Mouse (Mus musculus) heart, adult 9 months (tissue): ENCODE results near the gene Irf2.

Experiments used
- DNase-seq, 2 experiments: peaks; one replicate each; pipeline ENCODE4 v3.0.0; 2022; ENCODE audit warnings: low spot score in 2 of 2

Irf2 gene

GRCm38 (mm10) chr8:46799706-46800105 is 60.2 kb downstream of the Irf2 start:
- no peak for DNase-seq

- DNase-seq = no peak
These were observed 61.7 kb downstream of the Irf2 start for GRCm38 (mm10) chr8:46801153-46801684.

- DNase-seq = no peak
These were observed 62.5 kb downstream of the Irf2 start for GRCm38 (mm10) chr8:46802009-46802408.

GRCm38 (mm10) chr8:46804721-46805120 is 65.2 kb downstream of the Irf2 start:
- no peak for DNase-seq

GRCm38 (mm10) chr8:46811021-46811622 is 71.6 kb downstream of the Irf2 start:
- DNase-seq = peak; percentile 60 to 76

GRCm38 (mm10) chr8:46811944-46812343 is 72.4 kb downstream of the Irf2 start:
- no peak for DNase-seq

- no peak for DNase-seq
These were observed 73.4 kb downstream of the Irf2 start for GRCm38 (mm10) chr8:46812966-46813365.

GRCm38 (mm10) chr8:46818106-46818989 is 78.8 kb downstream of the Irf2 start:
- no peak for DNase-seq

GRCm38 (mm10) chr8:46818990-46819288 is 79.4 kb downstream of the Irf2 start:
- DNase-seq = no peak

GRCm38 (mm10) chr8:46828734-46829413 is 89.3 kb downstream of the Irf2 start:
- no peak for DNase-seq

- DNase-seq = no peak
These were observed 90.0 kb downstream of the Irf2 start for GRCm38 (mm10) chr8:46829414-46830111.

- no peak for DNase-seq
These were observed 90.8 kb downstream of the Irf2 start for GRCm38 (mm10) chr8:46830112-46830855.

- DNase-seq = no peak
These were observed 92.4 kb downstream of the Irf2 start for GRCm38 (mm10) chr8:46831916-46832315.

- no peak for DNase-seq
These were observed 92.9 kb downstream of the Irf2 start for GRCm38 (mm10) chr8:46832399-46832798.

GRCm38 (mm10) chr8:46833763-46834162 is 94.2 kb downstream of the Irf2 start:
- DNase-seq = no peak

- no peak for DNase-seq
These were observed 94.9 kb downstream of the Irf2 start for GRCm38 (mm10) chr8:46834440-46834839.

- peak in 1 of 2 experiments; percentile 31 for DNase-seq
These were observed 96.6 kb downstream of the Irf2 start for GRCm38 (mm10) chr8:46836011-46836652.

GRCm38 (mm10) chr8:46836949-46837348 is 97.4 kb downstream of the Irf2 start:
- no peak for DNase-seq

- DNase-seq = no peak
These were observed 98.5 kb downstream of the Irf2 start for GRCm38 (mm10) chr8:46838052-46838451.

GRCm38 (mm10) chr8:46840390-46840789 is 100.9 kb downstream of the Irf2 start:
- DNase-seq = no peak

- DNase-seq = no peak
These were observed 101.3 kb downstream of the Irf2 start for GRCm38 (mm10) chr8:46840791-46841190.
